Mouse (Mus musculus) layer of hippocampus, adult 9-10 months (tissue): Measurements from ENCODE around the gene Akt1s1.
A peak's percentile ranks its signal among the peaks of the same experiment; 100 is the strongest.

Source experiments
- DNase-seq: peaks from one replicate; pipeline ENCODE4 v3.0.0; 2022; ENCODE audit warnings: low spot score

Gene Akt1s1

DNA sequence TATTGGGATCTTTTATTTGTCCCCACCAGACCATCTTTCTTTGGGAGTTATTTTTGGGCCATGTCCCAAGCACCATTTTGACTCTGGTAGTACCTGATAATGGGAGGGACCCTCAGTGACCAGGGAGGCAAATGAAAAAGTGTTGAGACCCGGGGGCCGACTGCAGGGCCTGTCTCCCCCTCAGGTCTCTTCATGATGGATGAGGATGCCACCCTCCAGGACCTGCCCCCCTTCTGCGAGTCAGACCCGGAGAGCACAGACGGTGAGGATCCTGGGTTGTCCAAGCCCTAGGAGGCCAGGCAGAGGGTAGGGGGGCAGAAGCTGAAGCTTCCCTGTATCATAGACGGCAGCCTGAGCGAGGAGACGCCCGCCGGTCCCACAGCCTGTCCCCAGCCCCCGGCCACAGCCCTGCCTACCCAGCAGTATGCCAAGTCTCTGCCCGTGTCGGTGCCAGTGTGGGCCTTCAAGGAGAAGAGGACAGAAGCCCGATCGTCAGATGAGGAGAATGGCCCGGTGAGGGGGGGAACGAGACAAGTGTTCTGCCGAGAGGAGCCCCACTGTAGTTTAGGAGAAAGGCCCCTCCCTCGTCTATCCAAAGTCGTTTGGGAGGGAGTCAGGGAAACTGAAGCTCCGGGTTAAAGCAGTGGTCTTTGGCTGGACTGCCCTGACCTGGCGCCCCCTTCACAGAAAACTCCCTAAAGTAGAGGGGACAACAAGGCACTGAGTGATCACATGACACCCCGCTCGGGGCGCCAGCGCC is 5.0 kb downstream of the Akt1s1 start:
- DNase-seq, result no peak

DNA sequence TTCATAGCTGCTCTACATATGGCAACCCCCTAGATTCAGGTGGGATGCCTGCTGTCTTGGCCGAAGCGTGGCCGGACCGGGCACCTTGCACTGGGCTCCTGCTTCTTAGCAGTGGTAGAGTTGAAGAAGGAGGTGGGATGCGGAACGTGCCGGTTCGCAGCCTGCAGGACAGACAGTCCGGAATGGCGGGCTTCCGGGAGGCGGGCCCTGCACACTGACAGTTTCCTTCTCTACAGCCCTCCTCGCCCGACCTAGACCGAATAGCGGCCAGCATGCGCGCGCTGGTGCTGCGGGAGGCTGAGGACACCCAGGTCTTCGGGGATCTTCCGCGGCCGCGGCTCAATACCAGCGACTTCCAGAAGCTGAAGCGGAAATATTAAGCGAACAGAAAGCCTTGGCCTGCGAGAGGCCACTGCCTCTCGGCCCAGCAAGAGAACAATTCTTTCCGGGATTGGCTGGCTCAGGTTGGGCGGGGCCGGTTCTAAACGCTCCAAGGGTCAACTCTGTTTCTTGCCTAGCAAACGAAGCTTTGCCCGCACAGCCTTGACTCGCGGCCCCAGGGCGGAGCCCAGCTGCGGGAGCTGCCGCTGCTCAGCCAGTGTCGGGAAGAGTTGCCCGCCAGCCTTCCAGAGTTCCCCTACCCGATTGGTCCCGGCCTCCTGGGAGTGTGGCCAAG is 5.7 kb downstream of the Akt1s1 start:
- no peak for DNase-seq

DNA sequence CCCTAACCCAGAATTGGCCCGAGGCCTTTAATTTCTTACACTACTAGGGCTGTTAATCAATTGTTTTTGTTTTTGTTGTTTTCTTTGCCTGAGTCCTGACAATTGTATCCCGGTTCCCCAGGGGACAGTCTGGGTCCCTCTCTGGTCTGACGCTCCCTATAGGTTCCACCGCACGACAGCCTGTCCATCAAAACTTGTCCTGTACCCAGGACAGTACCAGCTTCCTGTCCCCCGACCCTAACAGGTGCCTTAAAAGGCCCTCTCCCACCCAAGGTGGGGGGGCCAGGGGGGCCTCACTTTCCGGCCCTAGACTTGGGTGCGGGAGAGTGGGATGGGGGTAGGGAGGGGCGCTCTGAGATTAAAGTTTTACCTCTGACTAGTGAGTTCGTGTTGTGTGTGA is 6.2 kb downstream of the Akt1s1 start:
- DNase-seq, result no peak

DNA sequence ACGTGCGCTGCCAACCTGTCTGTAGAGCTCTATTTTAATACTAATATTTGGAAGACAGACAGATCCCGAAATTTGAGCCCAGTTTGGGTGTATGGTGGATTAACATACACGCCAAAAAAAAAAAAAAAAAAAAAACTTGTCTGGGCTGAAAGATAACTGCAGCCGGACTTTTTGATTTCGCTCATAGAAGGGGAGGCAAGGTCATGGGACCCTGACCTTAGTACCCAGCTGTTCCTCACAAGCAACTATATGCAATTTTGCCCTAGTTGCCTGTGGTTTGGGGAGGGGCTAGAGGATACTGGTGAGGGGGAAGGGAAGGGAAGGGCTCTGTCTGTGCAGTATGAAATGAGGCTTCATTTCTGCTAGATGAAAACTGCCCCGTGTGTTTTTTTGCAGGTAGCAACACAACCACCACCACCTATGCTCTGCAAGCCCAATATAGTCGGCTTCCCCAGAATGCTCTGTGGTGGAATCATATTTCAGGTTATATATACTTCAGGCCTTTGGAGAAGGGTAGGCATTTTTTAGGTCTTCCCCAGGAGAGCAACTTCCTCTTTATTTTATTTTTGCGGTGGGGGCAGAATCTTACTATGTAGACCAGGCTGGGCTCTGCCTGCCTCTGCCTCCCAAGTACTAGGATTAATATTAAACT is 7.6 kb downstream of the Akt1s1 start:
- DNase-seq, result no peak

DNA sequence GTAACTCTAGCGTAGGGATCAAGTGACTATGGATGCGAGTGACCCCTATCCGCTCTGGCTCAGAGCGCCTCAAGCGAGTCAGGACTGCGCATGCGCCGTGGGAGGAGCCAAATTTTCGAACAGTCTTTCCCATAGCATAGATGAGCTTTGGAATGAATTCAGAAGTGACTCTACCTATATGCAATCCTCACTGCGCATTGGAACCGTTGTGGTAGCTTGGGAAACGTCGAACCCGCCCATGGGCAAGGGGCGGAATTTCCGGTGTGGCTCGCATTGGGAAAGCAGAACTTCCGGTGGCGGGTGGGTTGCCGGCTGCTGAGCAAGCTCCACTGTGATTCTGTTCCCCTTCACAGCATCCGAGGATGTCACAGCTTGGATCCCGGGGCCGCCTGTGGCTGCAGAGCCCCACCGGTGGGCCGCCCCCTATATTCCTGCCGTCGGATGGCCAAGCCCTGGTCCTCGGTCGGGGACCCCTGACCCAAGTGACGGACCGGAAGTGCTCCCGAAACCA is 8.3 kb downstream of the Akt1s1 start, which contains the start of gene Pnkp:
Pnkp (plus strand) TSS at position 98 of the 511 bp plus-strand sequence.
- DNase-seq, result peak; percentile 93

DNA sequence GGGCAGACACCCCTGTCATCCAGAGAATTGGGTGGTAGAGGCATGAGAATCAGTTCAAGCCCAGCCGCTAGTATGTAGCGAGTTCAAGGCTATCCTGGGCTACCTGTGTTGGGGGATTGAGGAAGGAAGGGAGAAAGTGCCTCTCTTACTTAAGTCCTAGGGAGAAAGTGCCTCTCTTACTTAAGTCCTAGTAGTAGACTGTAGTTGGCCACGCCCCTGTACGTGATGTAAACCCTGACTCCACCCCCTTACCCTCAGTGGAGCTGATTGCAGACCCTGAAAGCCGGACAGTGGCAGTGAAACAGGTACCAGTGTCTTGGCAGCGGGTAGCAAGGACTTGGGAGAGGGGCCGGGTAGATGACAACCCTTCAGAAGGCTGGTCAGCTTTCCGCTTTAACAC is 9.1 kb downstream of the Akt1s1 start:
- no peak for DNase-seq

DNA sequence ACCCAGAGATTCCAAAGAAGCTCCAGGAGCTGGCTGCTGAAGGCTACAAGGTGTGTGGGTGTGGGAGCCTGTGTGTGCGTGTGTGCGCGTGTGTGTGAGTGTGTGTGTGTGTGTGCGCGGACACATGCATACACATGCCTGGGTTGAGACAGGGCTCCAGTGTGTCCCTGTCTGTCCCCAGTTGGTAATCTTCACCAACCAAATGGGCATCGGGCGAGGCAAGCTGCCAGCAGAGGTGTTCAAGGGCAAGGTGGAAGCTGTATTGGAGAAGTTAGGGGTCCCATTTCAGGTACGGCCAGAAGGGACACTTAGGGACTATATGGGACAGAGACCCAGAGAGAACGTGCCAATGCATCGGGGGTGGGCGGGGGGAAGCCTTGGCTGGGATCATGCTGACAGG is 11.1 kb downstream of the Akt1s1 start:
- DNase-seq, result no peak

DNA sequence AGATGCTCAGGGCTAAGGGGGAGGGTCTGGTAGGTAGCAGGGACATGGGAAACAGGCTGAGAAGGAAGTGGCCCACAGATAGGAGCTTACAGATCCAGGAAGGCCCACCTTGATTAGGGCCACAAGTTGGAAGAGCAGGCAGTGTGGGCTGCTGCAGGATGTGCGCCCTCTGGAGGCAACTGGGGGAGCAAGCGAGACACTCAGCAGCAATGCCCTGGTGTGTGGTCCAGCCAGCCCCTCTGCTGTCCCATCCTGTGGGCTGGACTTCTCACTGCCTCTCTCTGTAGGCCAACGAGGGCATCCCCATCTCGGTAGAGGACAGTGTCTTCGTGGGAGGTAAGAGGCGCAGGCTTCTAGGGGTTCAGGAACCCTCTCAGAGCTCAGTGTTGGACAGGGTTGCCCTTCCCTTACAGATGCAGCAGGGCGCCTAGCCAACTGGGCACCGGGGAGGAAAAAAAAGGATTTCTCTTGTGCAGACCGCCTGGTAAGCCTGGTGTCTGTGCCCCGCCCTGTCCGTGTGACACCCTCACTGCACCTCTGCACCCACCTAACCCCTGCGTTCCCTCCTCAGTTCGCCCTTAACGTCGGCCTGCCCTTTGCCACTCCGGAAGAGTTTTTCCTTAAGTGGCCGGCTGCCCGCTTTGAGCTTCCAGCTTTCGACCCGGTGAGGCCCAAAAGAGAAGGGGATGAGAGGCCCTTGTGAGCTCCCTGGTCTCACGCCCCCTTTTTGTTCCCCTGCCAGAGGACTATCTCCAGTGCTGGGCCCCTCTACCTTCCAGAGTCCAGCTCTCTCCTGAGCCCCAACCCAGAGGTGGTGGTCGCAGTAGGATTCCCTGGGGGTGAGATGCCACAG is 12.0 kb downstream of the Akt1s1 start:
- DNase-seq, result no peak

DNA sequence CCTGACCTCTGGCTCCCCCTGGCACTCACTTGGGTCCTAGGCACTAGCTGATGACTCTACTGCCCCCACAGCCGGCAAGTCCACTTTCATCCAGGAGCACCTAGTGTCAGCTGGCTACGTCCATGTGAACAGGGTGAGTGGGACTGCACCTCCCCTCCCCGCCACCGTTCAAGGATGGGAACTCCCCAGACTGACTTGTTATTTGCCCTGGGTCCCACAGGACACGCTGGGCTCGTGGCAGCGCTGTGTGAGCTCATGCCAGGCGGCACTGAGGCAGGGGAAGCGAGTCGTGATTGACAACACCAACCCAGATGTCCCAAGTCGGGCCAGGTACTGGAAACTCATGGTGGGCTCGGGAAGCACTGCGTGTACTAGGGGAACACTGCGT is 12.6 kb downstream of the Akt1s1 start:
- DNase-seq, result no peak

DNA sequence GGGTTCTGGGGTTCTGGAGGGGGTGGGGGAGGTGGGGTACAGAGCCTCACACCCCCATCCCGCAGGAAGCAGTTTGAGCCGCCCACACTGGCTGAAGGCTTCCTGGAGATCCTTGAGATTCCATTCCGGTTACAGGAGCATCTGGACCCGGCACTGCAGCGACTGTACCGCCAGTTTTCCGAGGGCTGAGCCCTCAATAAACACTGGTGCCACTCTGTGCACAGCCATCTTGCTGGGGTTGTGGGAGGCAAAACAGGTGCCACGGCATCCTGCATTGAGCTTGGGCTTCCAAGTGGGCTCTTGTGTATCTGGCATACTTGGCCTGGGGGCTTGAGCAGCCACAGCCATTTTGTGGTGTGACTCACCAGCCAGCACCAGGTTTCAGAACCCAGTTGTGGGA is 13.6 kb downstream of the Akt1s1 start:
- no peak for DNase-seq

DNA sequence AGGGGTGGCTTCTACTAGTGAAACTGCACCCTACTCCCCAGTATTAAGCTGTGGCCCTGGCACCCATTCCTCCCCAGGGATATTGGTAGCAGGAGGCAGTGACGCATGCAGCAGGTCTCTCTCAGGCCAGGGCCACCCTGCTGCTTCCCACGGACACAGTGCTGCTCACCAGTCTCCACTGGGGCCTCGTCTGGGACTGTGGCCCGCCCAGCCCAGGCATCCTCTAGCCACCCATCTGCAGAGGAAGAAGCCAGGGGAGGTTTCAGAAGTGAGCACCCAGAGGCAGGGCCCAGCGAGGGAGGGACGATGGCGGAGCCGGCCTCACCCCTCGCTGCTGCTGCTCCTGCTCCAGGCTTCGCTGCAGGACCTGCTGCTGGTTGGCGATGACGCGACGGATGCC is 14.4 kb downstream of the Akt1s1 start:
- DNase-seq, result no peak

DNA sequence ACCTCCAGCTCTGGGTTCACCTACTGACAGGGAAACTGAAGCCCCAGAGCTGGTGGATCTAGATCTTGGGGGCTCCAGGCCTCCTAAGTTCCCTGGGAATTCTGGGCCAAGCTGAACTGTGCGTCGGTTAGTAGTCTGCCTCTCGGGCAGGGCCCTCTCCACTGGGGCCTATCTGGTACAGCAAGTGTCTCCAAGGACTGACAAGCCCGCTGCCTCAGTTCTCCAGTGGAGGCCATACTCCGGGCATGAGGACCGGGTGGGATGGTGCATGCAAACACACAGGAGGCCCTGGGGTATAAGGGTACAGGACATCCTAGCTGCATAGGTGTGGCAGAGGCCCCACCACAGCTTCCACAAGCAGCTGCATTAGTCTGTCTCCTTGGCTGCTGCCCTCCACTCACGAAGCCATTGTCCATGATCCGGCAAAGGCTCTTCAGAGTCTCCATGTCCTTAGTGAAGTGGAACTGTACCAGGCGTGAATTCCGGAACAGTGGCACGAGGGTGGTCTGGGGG is 15.2 kb downstream of the Akt1s1 start:
- no peak for DNase-seq

DNA sequence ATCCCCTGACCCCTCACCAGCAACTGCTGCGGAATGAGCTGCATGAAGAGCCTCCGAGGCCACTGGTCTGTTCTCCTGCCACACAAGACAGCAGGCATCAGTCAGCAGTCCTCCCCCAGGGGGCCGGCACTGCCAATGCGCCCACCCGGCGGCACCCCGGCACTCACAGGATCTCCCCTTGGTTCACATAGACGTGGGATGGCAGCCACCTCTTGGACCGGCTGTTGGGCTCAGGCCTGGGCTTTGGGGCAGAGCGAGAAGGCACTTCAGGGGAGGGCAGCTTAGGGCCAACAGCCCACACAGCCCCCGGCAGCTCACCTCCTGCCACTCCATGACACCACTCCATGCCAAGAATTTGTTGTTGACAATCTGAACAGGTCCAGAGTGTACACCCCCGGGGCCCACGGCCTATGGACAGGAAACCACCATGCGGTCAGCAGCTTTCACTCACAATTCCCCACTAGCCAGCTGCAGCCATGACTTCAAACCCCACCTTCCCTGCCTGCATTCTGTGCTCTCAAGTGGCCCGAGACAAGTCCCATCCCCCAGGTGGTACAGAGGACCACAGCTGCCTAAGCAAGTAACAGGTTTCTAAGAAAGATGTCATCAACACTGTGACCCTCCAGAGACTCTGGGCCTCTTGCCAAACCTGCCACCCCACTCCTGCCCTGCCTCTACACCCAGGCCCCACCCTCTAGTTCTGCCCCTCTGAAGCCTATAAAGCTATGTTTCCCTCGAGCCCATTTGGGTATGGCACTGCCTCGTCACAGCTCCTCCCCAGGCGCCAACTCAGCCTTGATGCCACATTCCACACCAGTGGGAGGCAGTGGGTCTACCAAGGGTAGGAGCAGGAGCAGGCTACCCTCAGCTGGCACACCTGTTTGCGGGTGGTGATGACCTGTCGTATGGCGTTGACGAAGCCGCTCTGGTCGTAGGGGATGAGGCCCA is 16.1 kb downstream of the Akt1s1 start:
- no peak for DNase-seq

DNA sequence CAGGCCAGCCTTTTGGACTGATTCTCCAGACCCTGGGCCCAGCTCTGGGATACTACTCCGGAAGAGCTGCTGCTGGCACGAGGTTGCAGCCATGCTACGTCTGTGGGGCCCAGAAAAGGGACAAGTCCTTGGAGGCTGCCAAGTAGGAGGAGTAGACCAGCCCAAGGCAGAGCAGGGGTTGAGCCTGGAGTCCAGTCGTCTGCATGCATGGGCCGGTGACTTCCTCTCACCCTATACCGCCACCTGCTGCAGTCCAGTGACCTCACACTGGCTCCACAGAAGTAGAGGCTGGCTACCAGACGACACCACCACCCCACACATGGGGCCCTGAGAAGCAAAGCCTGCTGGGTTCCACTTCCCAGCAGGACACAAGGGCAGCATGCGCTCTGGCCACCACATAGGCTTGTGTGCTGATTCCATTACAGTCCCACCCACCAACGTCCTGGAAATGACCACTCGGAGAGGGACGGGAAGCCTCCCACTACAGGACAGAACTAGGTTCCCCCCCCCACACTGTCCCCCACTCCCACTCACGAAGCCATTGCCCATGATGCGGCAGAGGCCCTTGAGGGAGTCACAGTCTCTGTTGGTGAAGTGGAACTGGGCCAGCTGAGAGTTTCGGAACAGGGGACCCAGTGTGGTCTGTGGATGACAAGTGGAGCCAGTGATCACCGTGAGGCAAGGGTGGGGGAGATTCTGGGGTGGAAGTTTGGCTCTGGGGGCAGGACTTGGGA is 17.7 kb downstream of the Akt1s1 start:
- no peak for DNase-seq

DNA sequence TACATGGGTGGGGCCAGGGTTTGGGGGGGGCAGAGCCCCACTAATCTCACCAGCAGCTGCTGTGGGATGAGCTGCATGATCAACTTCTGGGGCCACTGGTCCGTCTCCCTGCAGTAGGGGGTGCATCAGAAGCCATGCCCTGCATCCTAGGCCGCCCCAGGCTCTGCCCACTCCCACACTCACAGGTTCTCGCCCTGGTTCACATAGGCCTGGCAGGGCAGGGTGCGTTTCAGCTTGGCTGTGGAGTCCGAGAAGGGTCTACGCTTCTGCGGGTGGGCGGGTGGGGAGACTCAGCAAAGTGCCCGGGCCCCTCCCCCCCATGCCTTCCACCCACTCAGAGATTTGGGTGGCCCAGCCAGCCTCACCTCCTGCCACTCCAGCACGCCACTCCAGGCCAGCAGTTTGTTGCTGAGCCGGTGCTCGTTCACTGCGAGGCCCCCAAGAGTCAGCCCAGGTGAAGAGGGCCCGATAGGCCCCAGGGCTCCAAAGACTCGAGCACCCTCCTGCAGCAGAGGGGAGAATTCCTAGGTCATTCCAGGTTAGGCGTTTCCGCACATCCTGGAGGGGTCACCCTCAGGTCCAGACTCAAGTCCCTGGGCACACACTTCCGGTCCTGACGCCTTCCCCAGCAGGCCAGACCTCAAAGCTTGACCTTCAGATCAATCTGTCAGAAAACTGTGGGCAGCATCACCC is 18.4 kb downstream of the Akt1s1 start:
- no peak for DNase-seq

DNA sequence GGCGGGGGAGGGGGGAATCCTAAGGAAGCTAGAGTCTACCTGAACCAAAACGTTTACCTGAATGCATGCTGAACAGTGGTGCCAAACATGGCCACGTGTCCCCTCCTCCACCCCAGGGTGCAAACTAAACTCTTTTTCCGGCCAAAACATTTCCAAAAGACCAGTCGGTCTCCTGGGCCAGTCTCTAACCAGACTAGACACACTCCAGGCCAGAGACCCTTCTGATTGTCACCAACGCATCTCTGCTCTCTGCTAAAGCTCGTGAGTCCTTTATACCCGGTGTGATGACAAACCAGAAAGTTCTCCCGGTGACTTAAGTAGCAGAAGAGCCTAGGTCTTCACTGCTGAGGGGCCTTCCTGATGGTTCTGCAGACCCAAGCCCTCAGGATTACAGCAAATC is 19.0 kb downstream of the Akt1s1 start:
- no peak for DNase-seq

DNA sequence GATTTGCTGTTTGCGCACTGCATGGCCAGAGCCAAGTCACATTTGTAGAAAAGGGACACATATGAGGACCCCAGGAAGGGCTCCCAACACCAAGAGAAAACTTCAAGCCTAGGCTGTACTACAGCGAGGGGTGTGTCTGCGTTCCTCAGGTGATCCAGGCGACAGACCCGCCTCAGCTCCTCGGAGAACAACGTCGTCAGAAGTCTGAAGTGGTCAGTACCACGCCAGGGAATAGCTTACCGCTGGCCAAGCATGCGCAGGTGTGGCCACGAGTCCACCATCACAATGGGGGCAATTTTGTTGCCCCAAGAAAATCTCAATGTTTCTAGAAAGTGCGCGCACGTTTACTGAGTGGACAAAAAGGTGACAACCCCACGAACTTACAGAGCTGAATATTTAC is 19.7 kb downstream of the Akt1s1 start:
- no peak for DNase-seq

DNA sequence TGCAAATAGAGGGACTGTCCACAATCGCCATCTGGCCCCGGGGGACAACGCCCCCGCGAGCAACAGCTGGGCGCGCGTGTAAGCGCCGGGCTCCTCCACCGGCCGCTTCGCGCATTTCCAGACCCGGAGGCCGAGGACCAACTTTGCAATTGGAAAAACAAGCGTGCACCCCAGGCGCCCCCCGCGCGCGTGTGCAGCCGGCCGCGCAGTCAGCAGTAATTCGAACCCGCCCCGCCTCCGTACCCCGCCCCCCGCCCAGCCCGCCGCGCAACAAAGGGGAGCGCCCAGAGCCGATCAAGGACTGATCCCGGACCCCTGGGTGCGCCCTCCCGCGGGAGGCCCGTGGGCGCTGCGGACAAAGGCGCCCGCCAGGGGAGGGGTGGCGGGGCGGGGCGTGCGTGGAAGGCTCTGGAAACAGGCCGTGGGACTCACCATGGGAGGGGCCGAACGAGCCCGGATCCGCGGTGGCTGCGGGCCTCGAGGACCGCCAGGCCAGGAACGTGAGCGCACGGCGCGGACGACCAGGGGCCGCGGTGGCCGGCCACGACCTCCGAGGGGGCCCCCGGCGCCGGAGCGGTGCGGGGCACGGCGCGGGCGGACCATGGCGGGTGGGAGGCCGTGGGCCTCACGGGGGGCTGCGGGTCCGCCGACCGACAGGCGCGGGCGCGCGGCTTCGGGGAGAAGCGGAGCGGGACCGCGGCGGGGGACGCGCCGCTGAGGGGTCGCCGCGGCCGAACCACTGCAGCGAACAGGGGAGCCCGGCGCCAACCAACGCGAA is 20.3 kb downstream of the Akt1s1 start:
- DNase-seq, result no peak
